Mouse (Mus musculus) natural killer cell, adult 2 months (primary cell): ENCODE measurements around the gene 4933428G20Rik.
A peak's percentile ranks its signal among the peaks of the same experiment; 100 is the strongest.

ENCODE experiments used
- DNase-seq, 2 experiments: peaks; one replicate each; pipeline ENCODE4 v3.0.0; 2022; ENCODE audit warnings: low spot score in 2 of 2

The 4933428G20Rik gene

GRCm38 (mm10) chr11:97505784-97506183 lies 5.6 kb upstream of the 4933428G20Rik start:
- DNase-seq, result no peak

- no peak for DNase-seq
These were observed 2.7 kb upstream of the 4933428G20Rik start for GRCm38 (mm10) chr11:97502846-97503245.

GRCm38 (mm10) chr11:97502383-97502782 lies 2.2 kb upstream of the 4933428G20Rik start:
- no peak for DNase-seq

- DNase-seq, result no peak
These were observed 744 bp upstream of the 4933428G20Rik start for GRCm38 (mm10) chr11:97500720-97501448.

- DNase-seq, result no peak
These were observed 2.6 kb downstream of the 4933428G20Rik start for GRCm38 (mm10) chr11:97497543-97497942.

GRCm38 (mm10) chr11:97492836-97493235 lies 7.3 kb downstream of the 4933428G20Rik start:
- no peak for DNase-seq

- DNase-seq, result no peak
These were observed 8.5 kb downstream of the 4933428G20Rik start for GRCm38 (mm10) chr11:97491640-97492039.

- DNase-seq, result peak; percentile 60 to 82
These were observed 10.4 kb downstream of the 4933428G20Rik start for GRCm38 (mm10) chr11:97489589-97490324.

GRCm38 (mm10) chr11:97487656-97488055 lies 12.5 kb downstream of the 4933428G20Rik start:
- DNase-seq, result peak in 1 of 2 experiments; percentile 27

- DNase-seq, result no peak
These were observed 14.5 kb downstream of the 4933428G20Rik start for GRCm38 (mm10) chr11:97485661-97486060.

GRCm38 (mm10) chr11:97479824-97480223 lies 20.3 kb downstream of the 4933428G20Rik start:
- DNase-seq, result no peak

GRCm38 (mm10) chr11:97479085-97479484 lies 21.1 kb downstream of the 4933428G20Rik start:
- no peak for DNase-seq

- DNase-seq, result no peak
These were observed 21.8 kb downstream of the 4933428G20Rik start for GRCm38 (mm10) chr11:97478345-97478744.

GRCm38 (mm10) chr11:97477431-97477830 lies 22.7 kb downstream of the 4933428G20Rik start:
- DNase-seq, result no peak

GRCm38 (mm10) chr11:97476334-97477095 lies 23.6 kb downstream of the 4933428G20Rik start:
- DNase-seq, result peak; percentile 50 to 68

GRCm38 (mm10) chr11:97471276-97471675 lies 28.9 kb downstream of the 4933428G20Rik start:
- DNase-seq, result no peak

GRCm38 (mm10) chr11:97469828-97470227 lies 30.3 kb downstream of the 4933428G20Rik start:
- no peak for DNase-seq

- DNase-seq, result peak; percentile 73 to 84
These were observed 31.4 kb downstream of the 4933428G20Rik start for GRCm38 (mm10) chr11:97468639-97469287.

- no peak for DNase-seq
These were observed 33.5 kb downstream of the 4933428G20Rik start for GRCm38 (mm10) chr11:97466444-97467160.

- DNase-seq, result no peak
These were observed 34.2 kb downstream of the 4933428G20Rik start for GRCm38 (mm10) chr11:97465957-97466356.

GRCm38 (mm10) chr11:97463991-97464390 lies 36.1 kb downstream of the 4933428G20Rik start:
- no peak for DNase-seq
